Mouse (Mus musculus) cortical plate, adult 2 months (tissue): Measurements from ENCODE around the gene Asic3.

Source experiments
- CTCF ChIP-seq: fragments of 200-500 bp; IDR thresholded peaks from 2 replicates; pipeline ENCODE4 v1.5.1; 2011; ENCODE audit warnings: mild to moderate bottlenecking, control low read depth, low read length; ENCODE audit not compliant: insufficient read depth; ENCODE audit errors: extremely low read depth
- POLR2A ChIP-seq: fragments of 200-500 bp; IDR thresholded peaks from 2 replicates; pipeline ENCODE4 v1.6.1; 2011; ENCODE audit warnings: mild to moderate bottlenecking, low read length, control low read depth; ENCODE audit not compliant: insufficient read depth; ENCODE audit errors: extremely low read depth

GRCm38 (mm10) chr5:24373807-24374206, 39.4 kb upstream of the Asic3 start:
- TF ChIP-seq CTCF (no peak), POLR2A (no peak)
